Mouse (Mus musculus): ENCODE results near the gene Nupr1.

Gene Nupr1

DNA sequence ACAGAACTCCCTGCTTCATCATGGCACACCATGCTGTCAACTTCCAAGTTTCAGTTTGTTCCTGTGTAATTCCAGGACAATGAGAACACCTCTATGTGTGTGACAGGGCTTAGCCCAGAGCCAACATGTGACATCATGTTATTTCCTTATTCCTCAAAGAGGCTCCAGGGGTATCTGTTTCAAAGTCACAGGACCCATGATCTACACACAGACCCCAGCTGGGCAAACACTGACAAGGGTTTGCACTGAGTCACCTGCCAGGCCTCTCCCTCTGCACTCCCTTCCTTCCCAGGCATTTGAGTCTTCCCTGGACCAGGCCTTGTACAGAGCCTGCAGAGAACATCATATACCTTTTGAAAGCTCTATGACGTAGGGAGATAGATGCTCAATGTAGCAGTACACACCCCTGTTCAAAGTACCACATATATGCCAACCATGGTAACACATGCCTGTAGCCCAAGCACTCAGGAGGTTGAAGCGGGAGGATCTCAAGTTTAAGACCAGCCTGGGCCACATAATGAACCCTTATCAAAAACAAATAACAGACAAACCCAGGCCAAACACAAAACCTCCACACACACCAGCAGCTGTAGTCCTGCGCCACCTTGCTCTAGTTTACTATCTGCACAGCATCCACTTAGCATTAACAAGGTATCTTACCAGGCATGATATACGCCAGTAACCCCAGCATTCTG, at the start of gene Nupr1:
Gene Nupr1 (minus strand): TSS at position 38 of the 695 bp plus-strand sequence.
- no peak for DNase-seq

DNA sequence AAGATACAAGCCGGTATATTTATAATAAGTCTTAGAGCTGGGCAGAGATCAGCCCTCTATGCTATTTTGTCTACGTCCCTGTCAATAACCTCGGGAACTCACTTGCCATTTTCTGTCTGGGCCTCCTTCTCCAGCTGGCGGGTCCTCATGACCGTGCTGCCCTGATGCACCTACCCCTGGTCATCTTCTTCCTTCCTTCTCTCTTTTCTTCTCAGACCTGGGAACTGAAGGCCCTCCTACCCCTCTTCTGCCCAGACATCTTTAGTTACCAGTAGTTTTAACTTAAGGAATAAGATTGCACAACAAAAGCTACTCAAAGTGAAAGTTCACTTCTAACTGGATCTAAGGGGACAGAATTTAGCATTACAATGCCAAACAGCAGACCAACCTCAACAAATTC, 49.0 kb upstream of the Nupr1 start:
- DNase-seq, result no peak

DNA sequence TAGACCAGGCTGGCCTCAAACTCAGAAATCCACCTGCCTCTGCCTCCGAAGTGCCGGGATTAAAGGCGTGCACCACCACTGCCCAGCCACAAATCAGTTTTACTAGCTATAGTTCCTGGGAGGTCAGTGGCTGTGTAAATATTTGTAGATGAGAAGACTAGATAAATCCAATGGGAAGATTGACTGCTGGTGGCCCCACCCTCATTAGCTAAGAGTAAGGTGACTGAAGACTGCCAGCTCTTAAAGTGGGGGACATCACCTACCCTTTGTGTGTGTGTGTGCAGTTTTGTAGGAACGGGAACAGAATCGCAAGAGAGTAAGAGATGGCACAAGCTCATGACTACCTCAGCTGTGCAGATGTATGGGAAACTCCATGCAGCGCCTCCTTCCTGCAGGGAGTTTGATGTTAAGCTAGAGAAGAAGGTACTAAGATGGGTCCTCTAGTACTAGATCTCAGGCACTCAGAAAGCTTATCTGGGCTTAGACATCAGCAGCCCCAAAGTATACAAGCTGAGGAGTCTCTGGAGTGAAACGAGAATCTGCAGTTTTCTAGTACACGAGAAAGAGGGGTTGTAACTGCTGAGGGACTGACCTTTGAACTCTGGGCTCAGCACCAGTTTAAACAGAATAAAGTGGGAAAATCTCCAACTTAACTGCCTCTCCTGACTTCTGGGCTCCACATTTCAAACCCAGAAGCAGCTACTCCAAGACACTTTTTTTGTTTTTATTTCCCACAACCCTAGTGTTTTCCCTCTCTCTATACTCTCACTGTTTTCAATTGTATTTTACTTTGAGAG, 48.1 kb upstream of the Nupr1 start:
- DNase-seq, result peak; percentile 71

DNA sequence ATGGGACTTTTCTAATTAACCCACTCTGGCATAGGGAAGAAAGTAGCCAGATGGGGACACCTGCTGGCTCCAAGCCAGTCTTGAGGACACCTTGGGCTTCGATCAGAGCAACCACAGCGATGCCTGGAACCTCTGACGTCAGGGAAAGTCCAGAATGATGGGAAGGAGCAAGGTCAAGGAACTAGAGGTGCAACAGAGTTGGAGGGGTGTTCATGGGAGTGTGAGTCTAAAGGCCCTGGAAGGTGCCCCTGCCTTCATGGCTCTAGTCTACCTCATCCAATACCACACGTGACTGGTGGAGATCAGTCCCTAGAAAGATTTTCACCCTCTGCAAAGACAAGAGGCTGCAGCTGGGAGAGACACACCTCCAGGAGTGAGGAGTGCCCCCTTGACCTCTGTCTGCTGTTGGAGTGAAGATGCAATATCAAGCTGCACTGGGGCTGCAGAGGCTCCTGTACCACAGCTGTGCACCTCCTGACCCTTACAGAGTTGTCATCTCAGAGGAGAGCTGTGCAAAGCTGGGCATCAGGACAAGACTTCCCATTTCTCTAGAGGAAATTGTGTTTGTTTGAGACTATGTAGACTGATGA, 46.1 kb upstream of the Nupr1 start:
- no peak for DNase-seq

DNA sequence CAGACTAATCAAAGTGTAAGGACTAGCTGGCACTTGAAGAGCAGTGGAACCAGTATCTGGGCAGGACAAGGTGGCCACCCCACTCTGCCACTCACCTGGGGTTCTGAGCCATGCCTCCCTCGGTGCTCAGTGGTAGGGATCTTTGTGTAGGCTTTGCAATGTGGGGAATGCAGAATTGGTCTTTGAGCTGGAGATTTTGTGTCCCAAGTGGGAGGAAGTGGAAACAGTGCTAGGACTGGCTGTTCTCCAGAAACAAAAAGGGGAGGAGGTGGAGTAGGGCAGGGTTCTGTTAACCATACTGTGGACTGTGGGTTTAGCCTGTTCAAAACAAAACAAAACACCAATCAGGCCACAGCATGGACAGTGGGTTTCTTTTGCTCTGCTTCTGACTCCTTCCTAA, 45.5 kb upstream of the Nupr1 start, which contains the start of gene Sult1a1:
Gene Sult1a1 (minus strand): TSS at position 226 of the 400 bp plus-strand sequence.
- peak; percentile 89 for DNase-seq

DNA sequence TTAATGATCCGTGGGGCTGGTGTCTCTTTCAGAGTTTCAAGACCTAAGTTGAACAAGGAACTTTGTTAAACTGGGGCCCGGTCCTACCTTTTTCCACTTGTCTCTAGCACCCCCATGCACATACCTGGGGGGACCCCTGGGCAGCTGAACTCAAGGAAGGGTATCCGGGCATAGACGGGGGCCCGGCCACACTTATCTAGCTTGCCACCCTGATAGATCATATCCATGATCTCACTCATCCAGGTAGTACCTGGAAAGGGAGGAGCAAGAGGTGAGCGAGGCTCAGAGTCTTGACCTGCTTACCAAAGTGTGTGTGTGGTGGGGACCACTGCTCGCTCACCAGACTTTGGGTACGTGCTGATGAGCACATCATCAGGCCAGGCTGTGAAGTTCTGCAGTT, 44.4 kb upstream of the Nupr1 start:
- no peak for DNase-seq

DNA sequence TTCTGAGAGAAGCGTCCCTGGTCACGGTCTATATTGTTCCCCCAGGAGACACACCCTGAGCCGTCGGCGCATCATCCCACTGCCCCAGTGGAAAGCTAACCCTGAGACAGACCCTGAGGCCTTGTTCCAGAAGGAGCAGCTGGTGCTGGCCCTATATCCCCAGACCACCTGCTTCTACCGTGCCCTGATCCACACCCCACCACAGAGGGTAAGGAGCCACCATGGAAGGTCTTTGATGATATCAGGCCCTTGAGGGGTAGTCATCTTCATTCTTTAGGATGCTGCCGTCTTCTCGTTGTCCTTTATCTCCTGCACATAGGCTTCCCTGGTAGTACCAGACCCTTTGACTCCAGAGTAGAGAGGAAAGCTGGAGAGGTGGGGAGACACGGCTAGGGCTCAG, 41.5 kb upstream of the Nupr1 start:
- DNase-seq, result no peak

DNA sequence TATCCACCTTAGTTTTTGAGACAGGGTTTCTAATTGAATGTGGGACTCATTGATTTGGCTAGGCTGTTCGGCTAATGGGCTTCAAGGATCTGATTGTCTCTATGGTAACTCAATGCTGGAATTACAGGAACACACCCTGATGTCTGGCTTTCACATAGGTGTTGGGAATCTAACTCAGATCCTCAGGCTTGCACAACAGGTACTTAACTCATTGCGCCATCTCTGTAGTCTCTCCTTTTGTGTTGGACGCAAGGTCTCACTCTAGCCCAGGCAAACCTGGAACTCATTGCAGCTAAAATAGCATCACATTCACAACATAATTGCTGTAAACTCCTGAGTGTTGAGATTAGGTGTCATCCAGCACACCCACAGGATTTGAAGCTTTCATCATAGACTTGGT, 39.5 kb upstream of the Nupr1 start:
- no peak for DNase-seq

DNA sequence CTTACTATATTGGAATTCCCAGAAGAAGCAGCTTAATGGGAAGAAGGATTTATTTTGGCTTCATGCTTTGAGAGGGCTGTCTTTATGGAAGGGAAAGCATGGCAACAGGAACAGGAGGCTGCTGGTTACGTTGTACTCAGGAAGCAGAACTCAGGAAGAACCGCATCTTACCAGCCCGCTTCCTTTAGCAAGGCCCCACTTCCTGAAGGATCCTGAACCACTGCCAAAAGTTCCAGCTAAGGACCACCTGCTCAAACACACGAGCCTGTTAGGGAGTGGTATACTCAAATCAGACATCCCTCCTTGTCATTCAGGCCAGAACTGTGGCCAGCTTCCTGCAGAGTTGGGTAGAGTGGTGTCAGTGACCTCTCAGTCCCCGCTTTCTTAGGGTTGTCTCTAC, 37.8 kb upstream of the Nupr1 start:
- no peak for DNase-seq

DNA sequence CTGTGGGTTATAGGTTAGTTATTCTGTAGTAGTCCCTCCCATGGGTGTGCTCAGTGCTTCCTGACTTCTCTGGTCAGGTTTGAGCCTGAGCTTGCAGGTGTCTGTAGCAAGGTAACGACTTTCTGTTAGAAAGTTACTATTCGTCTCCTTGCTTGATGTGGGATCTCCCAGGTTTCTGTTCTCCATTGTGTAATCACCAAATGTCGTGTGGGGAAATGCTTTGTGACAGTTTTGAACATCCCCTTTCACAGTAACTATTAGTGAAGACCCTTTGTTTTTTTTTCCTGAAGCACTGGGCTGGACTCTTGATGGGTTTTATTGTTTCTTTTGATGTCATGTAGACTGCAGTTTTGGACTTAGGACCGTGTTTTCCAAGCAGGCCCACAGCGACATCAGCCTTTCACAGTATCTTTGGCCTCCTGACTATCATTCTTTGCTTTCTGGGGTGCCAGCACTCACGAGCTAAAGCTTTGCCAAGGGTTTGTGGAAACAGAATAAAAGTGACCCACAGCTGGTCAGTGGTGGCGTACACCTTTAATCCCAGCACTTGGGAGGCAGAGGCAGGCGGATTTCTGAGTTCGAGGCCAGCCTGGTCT, 36.9 kb upstream of the Nupr1 start:
- DNase-seq, result no peak

DNA sequence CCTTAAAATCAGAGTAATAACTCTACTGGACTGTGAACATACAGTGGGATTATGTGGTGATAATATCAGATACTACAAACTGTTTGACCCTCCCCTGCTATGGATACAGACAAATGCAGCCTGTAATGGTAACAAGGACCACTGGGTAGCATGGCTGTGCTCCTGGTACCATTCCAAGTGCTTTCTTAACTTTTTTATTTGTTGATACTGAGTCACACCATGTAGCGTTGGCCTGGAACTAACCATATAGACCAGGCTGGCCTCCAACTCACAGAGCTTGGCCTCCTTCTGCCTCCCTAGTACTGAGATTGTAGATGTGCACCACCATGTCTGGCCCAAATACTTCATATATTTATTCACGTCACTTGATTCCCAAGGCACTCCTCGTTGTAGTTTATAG, 34.6 kb upstream of the Nupr1 start:
- DNase-seq, result peak; percentile 61

DNA sequence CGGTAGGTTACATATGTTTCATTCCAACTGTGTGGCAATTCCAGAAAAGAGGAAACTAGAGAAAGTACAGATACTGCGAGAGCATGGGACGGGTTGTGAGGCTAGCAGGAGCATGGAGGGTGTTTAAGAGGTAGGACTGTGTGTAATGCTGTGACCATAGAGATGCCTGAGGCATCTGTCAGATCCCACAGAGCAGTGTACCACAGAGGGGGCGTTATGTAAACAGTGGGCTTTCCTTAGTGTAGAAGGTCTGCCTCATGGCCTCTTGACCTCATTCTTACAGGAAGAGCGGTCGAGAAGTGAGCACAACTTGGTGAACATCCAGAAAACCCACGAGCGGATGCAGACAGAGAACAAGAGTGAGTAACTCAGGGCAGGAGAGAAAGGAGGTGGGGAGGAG, 33.0 kb upstream of the Nupr1 start:
- no peak for DNase-seq

DNA sequence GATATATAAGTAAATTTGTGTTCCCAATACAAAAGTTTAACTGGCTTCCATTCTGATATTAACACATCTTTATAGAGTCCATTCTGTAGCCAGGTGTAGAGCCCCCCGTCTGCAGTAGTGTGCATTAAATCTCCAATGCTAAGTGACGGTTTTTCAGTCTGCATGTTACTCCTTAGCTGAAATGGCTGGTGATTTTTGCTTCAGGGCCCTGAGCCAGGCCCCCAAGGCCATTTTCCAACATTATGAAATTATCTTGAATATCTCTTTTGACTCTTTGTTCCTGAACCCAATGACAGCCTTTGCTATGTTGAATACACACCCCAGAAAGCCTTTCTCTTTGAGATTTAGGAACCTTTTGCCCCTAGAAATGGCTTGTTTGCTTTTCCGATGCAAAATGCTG, 29.1 kb upstream of the Nupr1 start:
- no peak for DNase-seq

DNA sequence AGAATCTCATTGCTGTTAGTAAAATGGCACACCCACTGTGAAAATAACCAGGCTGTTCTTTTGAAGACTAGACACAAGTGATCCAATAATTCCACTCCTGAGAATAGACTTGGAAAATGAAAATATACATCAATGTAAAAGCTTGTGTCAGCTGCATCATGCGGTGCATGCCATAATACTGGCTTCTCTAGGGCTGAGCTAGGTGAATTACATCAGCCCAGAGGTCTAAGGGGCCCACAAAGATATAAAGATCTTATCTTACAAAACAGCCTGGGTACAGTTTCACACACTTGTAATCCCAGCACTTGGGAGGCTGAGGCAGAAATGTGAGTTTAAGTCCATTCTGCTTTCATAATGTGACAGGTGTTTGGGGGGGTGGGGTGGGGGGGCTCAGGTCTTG, 26.9 kb upstream of the Nupr1 start:
- DNase-seq, result no peak

DNA sequence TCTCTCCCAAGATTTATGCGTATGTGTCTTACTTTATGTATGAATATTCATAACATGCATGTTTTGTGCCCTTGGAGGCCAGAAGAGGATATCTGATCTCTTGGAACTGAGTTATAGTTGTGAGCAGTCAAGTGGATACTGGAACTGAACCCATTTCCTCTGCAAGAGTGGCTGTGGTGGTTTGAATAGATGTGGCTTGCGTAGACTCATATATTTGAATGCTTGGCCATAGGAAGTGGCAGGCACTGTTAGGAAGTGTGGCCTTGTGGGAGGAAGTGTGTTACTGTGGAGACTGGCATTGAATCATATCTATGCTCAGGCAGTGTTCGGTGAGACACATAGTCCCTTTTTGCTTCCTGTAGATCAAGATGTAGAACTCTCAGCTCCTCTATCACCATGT, 25.0 kb upstream of the Nupr1 start:
- no peak for DNase-seq

DNA sequence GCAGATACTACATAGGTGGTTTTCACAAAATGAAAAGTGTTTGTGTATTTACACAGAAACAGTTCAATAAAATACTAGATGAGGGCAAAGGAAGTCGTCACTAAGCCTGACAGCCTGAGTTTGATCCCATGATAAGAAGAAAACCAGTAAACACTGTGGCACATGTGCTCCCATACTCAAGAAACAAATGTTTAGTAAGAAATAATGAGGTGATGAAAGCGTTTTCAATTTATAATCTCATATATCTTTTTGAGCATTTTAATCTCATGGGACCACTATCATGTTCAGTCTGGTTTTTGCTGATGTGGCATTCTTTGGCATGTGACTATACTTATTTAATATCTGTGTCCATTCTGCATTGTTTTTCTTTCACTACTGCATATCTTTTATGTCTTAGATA, 23.3 kb upstream of the Nupr1 start:
- DNase-seq, result no peak

DNA sequence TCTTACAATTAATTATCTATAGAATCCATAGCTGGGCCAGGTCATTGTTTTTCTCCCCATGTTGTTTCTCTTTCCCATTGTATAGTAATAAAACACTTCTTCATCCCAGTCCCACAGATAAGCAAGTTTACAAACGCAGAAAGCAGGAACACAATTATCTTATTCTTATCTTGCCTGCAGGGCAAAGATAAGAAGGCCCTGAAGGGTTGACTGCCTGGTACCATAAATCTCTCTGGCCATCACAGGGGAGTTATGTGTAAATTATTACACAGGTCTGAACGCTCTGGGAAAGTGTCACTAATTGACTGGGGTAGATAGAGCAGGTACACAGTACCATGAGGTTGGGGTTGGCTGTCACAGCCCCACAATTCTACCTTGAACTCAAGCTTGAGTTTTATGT, 20.2 kb upstream of the Nupr1 start:
- no peak for DNase-seq

DNA sequence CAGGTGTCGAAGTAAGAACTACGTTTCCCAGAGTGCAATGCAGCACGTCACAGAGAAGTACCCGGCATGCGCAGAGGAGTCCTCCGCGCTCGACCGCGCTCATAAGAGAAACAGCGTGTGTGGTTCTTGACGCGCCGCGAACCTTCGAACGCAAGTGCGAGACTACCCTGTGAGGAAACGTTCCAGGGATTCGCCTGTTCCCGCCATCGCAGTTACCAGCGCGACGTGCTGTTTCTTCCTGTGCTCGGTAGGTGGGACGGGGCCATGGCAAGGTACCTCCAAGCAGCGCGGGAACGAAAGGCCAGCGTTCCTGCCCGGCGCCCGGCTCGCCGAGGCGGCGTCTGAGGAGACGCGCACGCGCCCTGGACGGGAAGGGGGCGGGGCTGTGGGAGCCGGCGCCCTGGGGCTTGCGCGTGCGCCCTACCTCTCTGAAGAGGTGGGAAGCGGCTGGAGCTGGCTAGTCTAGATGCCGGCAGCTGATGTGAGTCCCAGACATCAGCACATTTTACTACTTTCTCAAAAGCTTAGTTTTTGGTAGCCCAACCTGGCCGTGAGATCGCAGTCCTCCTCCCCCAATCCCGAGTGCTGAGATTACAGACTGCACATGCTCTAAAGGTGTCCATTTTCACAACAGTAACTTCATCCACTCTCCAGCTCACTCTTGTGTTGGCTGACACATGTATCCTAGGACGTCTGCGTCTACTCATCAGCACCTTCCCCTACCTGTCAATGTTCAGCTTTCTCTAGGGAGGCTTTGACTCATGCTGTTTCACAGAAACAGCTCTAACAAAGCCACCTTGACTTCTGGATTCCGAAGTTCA, 18.8 kb upstream of the Nupr1 start, which contains the start of gene Sgf29:
Gene Sgf29 (plus strand): TSS at position 79 of the 821 bp plus-strand sequence.
- DNase-seq, result peak; percentile 94

DNA sequence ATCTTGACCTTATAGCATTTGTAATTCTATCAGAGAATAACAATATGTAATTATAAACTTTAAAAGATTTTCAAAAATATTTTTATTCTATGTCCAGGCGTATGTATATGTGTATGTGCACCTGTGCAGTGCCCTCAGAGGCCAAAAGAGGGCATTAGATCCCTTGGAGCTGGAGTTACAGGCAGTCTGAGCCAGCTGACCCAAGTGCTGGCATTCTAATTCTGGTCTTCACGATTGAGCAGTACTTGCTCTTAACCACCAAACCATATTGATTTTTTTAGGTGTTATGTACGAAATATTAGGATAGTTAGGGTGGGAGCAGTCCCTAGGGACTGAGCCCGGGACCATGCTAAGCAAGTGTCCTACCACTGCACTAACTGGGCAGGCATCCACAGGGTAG, 17.8 kb upstream of the Nupr1 start:
- DNase-seq, result no peak

DNA sequence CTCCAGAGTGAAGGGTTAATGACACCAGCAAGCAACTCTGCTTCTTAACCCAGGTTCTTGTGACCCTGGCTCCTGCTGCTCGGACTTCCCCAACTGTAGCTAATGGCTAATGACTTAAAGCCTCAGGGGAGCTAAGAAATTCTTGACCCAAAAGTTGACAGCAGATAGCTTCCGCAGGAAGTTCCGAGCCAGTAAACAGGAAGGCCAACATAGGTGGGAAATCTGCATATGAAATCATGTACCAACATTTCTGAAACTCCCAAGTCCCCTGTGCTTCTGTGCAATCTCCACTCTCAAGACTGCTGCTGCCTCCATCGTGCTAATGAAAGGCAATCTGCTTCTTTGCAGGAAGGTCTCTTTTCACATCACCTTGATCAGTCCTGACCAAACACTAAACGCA, 15.0 kb upstream of the Nupr1 start:
- peak; percentile 55 for DNase-seq

DNA sequence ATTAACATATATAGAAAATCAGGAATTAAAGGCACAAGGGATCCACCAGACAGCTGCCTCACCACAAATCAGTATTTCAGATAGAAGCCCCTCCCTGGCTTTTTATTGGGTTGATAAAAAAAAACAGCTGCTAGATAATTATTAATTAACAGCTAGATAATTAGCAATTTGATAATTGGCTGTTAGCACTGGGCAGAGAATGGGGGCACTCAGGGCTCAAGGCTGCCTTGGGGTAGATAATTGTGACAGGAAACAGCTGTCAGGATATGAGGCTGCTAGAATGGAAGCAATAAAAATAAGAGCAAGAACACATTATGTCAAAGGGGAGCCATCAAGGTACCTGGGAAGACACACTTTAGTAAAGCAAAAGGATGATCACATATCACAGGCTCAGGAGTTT, 14.3 kb upstream of the Nupr1 start:
- no peak for DNase-seq

DNA sequence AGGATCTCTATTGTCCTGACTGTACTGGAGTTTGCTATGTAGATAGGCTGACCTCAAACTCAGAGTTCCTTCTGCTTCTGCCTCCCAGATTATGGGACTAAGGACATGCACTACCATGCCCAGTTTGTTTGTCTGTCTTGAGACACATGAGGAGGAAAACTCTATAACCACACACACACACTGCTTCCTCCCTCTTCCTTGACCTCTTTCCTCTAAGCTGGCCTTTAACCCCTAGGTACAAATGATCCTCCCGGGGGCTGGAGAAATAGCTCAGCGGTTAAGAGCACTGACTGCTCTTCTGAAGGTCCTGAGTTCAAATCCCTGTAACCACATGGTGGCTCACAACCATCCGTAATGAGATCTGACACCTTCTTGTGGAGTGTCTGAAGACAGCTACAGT, 13.7 kb upstream of the Nupr1 start:
- no peak for DNase-seq

DNA sequence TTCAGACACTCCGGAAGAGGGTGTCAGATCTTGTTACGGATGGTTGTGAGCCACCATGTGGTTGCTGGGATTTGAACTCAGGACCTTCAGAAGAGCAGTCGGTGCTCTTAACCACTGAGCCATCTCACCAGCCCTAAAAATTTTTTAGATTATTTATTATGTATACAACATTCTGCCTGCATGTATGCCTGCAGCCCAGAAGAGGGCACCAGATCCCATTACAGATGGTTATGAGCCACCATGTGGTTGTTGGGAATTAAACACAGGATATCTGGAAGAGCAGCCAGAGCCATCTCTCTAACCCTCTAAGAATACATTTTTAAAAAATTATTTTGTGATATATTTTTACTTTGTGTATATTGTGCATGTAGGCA, 12.6 kb upstream of the Nupr1 start:
- peak; percentile 63 for DNase-seq
